Mouse (Mus musculus) liver (tissue): ENCODE results near the gene Optc.
A peak's percentile ranks its signal among the peaks of the same experiment; 100 is the strongest.

Source experiments
- DNase-seq: peaks from one replicate; pipeline ENCODE4 v3.0.0-alpha.2; 2020; ENCODE audit warnings: mixed read lengths

Gene Optc

DNA sequence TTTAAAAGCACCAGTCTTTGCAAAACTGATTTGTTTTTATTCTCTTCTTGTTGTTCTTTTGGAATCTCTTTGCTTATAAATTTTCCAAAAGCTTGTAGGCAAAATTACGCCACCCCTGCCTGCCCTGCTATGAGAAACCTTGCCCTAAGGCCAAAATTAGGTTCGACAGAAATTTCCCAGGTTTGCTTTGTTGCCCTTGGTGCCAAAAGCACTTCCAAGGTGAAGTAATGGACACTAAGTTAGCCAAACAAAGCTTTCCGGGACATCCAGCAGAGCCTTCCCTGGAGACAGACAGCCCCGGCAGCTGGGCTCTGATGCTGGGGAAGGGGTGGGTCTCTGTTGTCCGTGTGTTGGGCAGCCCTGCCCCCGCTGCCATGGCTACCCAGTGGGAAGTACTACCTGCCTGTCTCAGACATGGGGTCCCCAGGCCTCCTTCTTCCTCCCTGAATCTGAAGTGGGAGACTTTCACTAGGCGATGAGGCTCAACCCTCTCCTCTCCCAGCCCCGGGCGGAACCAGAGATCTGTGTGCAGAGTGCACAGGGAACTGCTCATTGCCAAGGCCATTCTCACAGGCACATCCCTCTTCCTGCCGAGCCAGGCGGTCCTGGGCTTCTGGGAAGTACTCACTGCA lies 9.8 kb upstream of the Optc start:
- DNase-seq: no peak

DNA sequence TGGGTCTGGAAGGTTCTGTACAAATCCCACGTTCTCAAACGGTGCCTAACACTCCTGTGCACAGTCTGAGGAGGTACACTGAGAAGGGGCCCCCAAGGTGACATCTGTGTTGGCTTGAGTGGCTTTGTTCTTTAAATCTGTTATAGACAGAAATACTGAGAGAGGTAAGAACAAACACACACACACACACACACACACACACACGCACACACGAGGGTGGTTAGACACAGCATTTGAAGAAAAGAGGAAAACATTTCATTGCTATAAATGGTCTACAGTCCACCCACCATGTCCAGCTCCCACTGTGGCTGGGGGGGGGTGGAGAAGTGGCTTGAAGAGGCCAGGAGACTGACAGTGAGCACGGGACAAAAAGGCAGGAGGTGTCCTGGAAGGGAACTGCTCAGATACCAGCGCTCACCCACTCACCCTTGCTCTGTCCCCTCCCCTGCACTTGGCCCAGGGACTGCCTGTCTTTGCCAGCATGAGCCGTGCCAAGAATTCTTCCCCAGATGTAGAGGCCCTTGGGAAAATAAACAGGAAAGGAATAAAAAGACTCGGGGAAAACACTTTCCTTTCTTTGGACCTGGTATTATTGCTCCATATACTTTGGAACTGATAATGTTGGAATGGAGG lies 8.0 kb upstream of the Optc start:
- DNase-seq: no peak

DNA sequence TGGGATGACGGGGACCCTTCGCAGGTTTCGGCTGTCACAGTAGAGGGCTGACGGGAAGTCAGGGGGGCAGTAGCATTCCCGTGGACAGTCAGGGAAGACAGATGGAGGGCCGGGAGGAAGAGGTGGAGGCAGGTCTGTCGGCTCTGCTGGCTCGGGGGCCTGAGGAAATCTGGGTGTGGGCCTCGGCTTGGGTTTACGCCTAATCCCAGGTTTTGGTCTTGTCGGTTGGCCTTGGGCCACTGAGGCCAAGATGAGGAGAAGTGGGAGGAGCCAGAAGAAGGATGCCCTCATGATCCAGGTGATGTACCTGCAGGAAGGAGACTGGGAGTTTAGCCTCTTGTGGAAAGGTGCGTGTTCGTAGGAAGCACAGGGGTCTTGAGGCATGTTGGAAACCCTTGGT lies 7.3 kb upstream of the Optc start:
- DNase-seq: no peak

DNA sequence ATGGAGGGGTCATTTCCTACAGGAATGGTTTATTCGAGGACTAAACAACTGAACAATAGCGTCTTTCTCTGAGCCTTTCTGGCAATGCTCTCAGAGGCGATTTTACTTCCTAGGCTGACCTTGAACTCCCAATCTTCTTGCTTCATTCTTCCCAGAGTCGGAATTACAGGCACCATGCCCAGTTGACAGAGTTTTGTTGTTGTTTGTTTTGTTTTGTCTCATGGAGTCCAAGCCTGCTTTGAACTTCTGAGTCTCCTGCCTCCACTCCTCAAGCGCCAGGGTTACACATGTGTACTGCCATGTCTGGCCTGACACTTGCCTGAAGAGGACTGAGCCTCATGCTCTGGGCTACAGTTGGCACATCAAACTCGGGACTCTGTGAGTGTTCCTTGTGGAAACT lies 5.2 kb upstream of the Optc start:
- no peak for DNase-seq

DNA sequence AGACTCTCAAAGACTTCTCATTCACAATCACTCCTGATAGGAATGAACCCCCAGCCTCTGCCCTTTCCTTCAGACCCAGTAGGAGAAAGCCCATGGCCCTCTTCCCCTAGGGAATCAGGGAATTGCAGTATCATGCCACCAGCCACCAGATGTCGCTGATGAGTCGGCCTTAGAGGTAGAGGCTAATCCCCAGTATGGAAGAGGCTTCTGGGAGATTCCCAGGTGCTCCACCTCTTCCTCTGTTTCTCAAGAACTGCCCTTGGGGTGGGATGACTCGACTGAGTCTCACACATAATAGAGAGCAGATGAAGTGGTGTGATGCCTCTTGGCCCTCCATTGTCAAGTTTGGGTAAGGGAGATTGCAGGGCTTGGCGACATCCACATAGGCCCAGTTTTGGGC lies 3.7 kb upstream of the Optc start:
- peak; percentile 77 for DNase-seq

DNA sequence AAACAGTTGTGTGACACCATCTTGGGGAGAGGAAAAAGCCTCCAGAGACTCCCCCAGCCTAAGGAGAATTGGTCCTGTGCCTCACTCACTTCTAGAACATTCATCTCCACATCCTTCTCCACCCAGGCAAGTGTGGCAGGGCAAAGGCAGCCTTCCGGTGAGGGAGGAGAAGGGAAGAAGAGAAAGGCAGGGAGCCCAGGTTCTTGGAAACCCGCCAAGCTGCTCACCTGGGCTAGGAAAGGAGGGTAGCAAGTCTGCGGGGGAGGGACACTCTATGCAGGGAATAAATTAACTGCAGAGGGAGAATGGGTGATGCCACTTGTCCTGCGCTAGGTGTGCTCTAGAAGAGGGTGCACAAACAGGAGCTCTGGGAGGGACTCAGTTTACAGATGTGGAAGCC lies 3.2 kb upstream of the Optc start:
- DNase-seq: no peak

DNA sequence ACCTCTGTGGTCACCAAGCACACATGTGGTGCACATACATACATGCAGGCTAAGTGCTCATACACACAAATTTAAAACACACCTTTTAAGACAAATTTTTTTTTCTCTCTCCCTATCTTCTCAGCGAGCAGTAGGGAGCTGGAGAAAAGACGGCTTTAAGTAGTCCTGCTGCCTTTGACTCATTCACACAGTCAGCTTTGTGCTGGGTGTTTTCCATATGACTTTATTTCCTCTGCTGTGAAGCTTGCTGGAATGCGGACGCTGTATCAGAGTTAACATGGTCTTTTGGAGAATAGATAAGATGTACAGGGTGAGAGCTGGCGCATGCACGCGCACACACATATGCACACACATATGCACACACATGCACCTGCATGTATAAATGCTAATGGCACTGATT lies 2.3 kb upstream of the Optc start:
- DNase-seq: no peak

DNA sequence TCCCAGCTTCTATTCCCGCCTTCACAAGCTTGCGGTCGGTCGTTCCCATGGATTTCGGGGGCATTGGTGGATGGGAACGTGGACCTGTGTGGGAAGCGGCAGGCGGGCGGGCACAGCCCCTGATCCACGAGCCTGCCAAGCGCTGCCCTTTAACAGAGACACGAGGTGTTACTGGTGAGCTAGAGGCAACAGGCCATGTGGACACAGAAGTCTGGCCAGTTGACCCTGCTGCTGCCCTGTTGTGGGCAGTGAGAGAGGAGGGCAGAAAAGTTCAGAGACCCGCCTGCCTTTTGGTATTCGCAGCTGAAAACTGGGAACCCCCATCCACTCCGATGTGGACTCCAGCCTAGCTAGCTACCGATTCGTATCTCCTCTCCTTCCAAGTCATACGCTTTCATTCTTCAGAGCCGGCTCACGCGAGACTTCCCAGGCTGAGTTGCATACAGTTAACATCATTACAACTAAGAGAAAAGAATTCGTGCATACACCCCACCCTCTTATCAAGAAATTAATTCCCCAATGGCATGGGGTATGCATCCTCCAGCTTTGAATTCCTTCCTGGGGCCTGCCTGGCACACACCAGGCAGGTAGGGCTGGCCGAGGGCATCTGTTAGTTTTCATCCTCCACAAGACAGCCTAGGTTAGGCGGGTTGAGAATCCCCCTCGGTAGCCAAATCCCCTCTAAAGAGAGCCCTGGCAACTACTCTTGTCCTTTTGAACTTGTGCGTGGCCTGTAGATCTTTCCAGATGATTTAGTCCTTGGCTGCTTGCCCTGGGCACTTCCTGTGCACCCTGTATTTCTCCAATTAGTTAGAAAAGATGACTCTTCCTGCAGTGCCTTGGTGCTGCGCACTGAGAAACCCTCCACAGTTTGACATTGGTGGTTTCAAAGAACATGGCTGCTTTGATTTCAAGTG lies 1.1 kb upstream of the Optc start:
- no peak for DNase-seq

DNA sequence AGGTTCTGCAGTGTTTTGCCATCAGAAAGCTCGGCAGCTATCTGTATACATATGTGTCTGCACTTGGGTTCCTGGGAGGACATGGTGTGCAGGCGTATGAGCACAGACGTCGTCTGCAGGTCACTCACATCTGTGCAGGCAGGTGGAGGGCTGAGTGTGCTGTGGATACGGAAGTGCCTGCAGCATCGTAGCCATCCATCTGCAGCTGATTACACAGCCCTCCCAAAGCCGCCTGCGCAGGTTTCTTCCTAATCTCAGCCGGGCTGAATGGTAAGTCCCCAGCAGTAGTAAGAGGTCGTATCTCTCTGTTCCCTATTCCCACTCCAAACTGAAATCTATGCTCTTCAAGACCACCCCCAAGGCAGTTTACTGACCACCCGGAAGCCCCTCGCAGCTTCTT lies 1.4 kb downstream of the Optc start:
- no peak for DNase-seq

DNA sequence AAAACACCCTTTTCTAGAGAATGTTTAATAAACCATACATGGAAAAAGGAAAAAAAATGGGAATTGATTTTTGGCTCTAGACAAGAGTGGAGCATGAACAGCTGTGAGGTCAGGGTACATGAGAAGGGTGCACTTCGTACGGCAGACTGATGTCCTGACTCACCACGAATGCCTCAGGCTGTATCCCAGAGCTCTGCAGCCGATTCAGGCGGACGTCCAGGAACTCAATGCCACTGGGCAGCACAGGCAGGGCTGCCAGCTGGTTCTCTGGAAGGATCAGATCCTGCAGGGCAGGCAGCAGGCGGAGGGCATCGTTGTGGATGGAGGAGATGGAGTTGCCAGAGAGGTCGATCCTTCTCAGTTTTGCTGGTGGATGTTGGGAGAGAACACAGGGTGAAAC lies 7.0 kb downstream of the Optc start:
- no peak for DNase-seq

DNA sequence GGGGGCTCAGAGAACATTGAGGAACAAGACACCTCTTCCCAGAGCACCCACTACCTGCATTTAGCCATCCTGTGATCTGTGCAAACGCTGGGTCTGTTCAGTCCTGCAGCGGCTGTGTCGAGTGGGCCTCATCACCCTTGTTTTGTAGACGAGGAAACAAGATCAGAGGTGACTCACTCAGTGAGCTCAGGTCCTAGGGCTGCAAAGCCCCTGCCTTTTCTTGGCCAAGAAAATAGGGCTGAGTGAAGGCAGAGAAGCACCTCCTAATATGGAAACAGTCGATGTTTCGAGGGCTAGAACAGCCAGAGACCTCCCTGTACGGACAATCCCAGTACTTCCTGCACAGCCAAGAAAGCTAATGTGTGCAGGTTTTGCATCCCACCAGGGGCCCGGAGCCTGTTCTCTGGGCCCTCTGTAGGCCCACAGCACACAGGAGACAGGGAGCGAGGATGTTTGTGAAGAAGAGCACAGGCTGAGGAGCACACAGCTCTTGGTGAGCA lies 8.7 kb downstream of the Optc start:
- DNase-seq: no peak

DNA sequence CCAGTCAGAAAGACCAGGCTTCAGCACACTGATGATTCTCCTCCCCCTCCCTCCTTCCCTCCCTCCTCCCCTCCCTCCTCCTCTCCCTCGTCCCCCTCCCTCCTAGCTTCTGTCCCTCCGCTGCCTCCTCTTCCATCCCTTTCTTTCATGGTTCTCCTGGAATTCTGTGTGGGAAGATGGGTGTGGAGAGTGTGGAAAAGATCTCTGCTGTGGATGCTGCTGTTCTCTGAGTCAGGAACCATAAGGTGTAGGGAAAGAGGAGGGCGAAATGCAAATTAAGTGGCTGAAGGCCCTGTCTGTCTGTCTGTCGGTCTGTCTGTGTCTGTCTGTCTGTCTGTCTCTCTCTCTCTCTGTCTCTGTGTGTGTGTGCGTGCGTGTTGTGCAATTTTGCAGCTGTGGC lies 10.5 kb downstream of the Optc start:
- DNase-seq: no peak

DNA sequence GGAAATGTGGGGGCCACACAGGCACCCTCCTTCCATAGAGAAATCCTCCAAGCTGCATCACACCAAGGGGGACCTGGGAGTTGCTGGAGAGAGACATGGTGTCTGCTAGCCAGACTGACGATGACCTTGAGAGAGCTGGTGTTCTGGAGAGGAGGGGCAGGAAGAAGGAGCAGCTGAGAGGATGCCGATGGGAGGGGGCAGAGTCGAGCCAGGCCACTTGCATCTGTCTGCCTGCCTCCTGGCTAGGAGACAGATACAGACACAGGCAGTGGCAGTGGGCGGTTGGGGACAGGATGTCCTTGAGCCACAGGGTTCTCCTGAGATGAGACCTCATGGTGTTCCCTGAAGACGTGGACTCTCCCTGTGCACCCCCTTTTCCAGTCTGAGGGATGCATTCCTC lies 16.3 kb downstream of the Optc start:
- peak; percentile 50 for DNase-seq

DNA sequence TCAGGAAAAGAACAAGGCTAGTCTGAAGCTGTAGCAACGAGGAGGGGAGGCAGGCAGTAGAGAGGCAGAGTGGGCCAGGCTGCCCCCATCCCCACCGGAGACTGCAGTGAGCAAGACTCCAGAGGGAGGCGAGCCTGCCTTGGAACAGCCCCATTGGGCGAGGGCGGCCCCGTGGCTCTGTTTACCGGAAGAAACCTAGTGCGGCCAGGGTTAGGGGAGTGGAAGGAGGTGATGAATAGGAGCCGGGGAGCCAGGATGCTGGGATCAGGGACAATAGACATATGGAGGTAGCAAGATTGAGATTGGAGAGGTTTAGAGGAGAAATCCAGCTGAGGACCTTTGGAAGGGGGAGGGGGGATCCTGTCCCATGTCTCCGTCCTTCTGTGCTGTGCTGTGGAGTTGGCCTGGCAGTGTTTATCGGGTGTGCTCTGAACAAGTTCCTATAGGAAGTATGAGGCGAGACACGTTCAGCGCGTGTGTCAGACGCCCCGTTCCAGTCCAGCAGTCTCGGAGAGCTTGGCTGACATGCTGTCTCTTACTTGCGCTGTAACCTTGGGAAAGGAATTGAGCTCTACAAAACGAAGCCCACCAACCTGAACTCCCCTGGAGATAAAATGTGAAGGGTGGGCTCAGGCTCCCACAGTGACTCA lies 17.7 kb downstream of the Optc start:
- DNase-seq: peak; percentile 64

DNA sequence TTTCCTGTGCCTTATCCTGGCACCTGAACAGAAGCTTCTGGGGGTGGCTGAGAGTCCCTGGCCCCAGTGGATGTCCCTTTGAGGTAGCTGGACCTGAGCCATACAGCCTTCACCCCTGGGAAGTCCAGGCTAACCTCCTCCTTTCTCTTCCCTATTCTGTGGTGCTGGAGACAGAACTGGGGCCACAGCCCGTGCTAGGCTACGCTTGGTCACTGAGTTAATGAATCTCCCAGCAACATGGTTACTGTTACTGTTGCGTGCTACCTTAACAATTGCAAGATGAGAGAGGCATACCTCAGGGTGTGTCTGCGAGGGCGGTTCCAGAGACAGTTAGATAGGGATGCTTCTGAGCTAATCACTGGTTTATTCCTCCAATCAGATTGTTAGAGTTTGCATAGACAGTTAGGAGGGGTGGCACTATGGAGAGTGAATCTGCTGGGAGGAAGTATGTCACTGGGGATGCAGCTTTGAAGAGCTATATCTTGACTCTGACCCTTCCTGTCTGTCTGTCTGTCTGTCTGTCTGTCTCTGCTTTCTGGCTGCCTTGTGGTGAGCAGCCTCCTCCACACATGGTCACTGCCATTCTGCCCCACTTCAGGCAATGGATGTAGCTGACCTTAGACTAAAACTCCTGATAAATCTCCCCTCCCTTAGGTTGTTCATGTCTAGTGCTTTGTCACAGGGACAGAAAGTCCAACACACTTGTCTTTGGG lies 20.1 kb downstream of the Optc start:
- no peak for DNase-seq

DNA sequence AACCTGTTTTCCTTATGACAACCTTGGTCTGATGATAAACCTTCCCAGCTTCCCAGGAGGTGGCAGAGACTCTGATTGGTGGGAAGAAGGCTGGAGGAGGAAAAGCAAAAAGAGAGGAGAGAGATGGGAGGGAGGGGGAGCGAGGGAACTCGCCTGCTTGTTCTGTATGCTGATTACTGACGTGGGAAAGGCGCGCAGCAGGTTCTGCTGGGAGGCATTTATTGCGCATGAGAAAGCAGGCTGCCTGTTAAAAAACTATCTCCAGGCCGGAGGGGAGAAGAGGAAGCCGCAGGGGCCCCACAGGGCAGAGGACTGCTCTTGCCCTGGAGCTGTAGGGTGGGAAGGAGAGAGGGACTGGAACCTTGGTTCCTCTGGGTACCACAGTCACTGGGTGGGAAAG lies 20.8 kb downstream of the Optc start:
- DNase-seq: peak; percentile 58

DNA sequence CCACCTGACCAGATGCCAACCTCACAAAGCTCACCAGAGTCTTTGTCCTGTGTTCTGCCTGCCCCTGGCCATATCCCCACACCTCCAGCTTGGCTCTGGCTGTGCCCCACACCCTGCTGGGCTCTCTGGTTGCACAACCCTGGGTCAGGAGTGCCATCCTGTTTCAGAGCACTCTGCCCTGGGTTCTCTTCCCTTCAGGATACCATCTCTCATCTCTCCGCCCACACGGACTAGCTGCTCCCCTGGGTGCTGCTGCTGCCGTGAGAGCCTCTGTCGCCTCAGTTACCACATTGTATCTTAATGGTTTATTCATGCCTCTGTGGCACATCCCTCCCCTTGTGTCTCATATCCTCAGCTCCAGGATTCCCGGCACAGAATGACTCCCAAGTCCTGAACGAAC lies 21.4 kb downstream of the Optc start:
- no peak for DNase-seq

DNA sequence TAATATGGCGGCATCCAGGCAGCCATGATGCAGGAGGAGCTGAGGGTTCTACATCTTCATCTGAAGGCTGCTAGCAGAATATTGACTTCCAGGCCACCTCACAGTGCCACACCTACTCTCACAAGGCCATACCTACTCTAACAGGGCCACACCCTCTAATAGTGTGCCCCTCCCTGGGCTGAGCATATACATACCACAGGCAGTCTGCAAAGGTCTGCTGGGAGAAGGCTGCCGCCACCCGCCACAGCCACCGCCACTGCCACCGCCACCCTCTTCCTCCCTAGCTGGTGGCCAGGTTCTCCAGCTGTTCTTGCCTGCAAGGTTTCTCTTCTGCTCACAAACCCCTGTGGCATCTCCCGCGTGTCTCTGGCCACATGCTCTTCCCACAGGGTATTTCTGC lies 22.0 kb downstream of the Optc start:
- peak; percentile 68 for DNase-seq

DNA sequence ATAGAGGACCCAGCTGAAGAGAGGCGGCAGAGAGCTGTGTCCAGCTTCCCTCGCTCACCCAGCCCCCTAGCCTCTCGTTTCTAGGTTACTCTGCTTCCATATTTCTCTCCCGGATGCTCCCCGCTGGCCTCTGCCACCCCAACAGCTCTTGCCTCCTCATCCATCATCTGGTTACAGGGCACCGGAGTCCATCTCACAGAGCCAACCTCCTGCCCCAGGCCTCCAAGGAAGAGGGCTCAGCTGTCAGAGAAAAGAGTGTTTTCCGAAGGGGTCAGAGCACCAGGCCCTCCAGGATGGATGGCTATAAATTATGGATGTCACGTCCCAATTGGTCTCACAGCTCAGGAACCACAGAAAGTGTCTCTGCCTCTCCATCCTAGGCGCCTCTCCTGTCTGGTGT lies 23.1 kb downstream of the Optc start:
- DNase-seq: no peak

DNA sequence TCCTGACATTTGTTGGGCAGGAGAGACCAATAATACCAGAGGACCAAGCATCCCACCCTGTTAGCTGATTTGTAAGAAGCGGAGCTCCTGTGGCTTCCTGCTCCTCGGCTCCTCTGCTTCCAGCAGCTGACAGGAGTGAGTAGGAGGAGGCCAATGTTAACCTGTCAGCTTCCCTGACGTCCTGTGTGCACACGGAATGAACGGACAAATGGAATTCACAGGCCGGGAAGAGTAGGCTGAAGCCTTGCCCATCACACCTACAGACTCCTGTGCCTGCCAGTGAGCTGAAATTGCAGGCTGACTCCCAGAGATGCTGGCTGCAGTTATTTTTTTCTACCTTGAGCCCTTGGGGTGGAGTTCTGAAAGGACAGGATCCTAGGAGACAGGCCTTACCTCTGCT lies 23.7 kb downstream of the Optc start:
- no peak for DNase-seq

DNA sequence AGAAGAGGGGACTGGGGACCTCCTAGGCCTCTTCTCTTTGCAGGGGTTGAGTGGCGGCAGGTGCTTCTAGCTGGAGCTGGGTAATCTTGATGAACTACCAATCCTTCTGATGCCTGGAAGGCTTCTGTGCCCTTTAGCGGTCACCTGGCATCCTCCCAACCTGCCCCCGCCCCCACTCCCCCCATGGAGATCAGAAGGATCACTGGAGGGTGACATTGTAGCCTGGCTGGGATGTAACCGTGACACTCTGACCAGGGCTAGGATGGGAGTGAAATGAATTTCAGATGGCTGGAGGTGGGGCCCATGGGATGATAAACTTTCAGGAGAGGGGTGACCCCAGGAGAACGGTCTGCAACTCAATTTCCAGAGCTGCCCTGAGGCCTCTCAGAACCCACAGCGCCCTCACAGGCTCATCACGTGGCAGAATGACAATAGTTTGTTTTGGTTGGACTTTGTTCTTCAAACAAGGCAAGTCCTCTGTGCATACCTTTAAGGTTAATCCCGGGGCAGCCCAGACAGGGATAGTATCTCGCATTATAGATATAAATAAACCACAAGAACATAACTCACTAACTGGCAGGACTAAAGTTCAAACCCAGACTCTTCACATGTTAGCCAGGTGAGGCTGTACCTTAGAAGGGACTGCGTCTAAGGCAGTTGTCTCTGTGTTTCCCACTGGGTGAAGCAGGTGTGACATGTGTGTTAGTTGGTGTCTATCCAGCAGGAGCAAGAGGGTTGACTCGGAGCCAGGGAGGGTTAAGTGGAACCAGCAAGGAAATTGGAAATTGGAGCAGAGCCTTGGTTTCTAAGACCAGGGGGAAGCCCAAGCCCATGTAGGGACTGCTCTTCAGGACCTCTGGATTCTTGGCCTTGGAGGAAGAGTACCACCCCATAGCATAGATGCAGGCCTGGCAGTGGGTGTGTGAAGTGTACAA lies 25.2 kb downstream of the Optc start:
- DNase-seq: no peak

DNA sequence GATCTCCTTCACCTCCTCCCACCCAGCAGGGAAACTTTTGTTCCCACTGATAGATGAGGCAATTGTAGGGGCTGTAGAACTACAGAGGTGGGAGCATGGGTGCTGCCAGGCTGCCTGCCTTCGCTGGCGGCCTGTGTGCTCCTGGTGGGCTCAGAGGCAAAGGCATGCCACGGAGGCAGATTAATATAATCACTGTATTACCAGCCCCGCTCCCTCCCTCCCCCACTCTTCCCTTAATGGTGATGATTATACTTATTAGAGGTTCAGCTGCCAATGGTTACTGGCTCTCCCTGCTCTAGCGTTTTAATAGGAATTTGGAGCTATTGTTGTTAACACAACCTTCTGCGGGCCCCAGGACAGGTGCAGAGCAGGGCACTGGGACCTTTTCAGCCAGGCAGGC lies 26.0 kb downstream of the Optc start:
- no peak for DNase-seq
